Mouse (Mus musculus) midbrain, embryonic 11.5 days (tissue): ENCODE measurements around the gene Fads3. TPM values are rescaled to one million over a fixed set of nuclear protein-coding genes. Genes with fewer than 3 reads are reported as not detected.
A peak's percentile ranks its signal among the peaks of the same experiment; 100 is the strongest.

Experiments used
- ATAC-seq: fragments of 200-750 bp; cut with Nextera tagmentation; 2 replicates; pipeline ENCODE4 v1.8.0; 2017; ENCODE audit warnings: moderate TSS enrichment, moderate library complexity; ENCODE audit not compliant: low FRiP score
- DNase-seq: peaks from one replicate; pipeline ENCODE4 v3.0.0; 2015; ENCODE audit warnings: low spot score; ENCODE audit errors: missing footprints
- H3K27ac ChIP-seq: fragments of 300-500 bp; sonication (generic); 2 replicates; pipeline ENCODE4 v1.5.1; 2014; ENCODE audit warnings: low read depth, low read length
- H3K27me3 ChIP-seq: fragments of 300-500 bp; sonication (generic); 2 replicates; pipeline ENCODE4 v1.6.1; 2014; ENCODE audit warnings: mild to moderate bottlenecking, low read length, moderate library complexity, mixed read lengths; ENCODE audit not compliant: control insufficient read depth, insufficient read depth
- H3K36me3 ChIP-seq: fragments of 300-500 bp; sonication (generic); 2 replicates; pipeline ENCODE4 v1.6.1; 2014; ENCODE audit warnings: mild to moderate bottlenecking, low read length, moderate library complexity, mixed read lengths; ENCODE audit not compliant: control insufficient read depth, insufficient read depth
- H3K4me1 ChIP-seq: fragments of 300-500 bp; sonication (generic); 2 replicates; pipeline ENCODE4 v1.6.1; 2014; ENCODE audit warnings: low read length; ENCODE audit not compliant: control insufficient read depth, insufficient read depth
- H3K4me2 ChIP-seq: fragments of 300-500 bp; sonication (generic); 2 replicates; pipeline ENCODE4 v1.6.1; 2014; ENCODE audit warnings: mild to moderate bottlenecking, moderate library complexity
- H3K4me3 ChIP-seq: fragments of 300-500 bp; sonication (generic); 2 replicates; pipeline ENCODE4 v1.5.1; 2014; ENCODE audit warnings: low read depth, low read length
- H3K9ac ChIP-seq: fragments of 300-500 bp; sonication (generic); 2 replicates; pipeline ENCODE4 v1.6.1; 2014; ENCODE audit warnings: low read length
- H3K9me3 ChIP-seq: fragments of 300-500 bp; sonication (generic); 2 replicates; pipeline ENCODE4 v1.6.1; 2016; ENCODE audit warnings: low read length; ENCODE audit not compliant: control insufficient read depth
- WGBS: fragments of 180-500 bp; shearing (Covaris S2); extraction: QIAGEN DNeasy Blood & Tissue Kit; methylation state at CpG from one replicate; pipeline ENCODE4 v1.1.7; 2014; 5-methylcytosine and 5-hydroxymethylcytosine counted together
- polyA plus RNA-seq: library from polyadenylated mRNA; unstranded; fragments of >200 nt; fragmentation: Nextera tagmentation; extraction: Ambion mirVana; gene quantifications from 2 replicates; pipeline ENCODE4 v1.2.1, GENCODE M21; 2014

The Fads3 gene
- polyA plus RNA-seq, 1 experiment from 2014 or later: 5.0 TPM

DNA sequence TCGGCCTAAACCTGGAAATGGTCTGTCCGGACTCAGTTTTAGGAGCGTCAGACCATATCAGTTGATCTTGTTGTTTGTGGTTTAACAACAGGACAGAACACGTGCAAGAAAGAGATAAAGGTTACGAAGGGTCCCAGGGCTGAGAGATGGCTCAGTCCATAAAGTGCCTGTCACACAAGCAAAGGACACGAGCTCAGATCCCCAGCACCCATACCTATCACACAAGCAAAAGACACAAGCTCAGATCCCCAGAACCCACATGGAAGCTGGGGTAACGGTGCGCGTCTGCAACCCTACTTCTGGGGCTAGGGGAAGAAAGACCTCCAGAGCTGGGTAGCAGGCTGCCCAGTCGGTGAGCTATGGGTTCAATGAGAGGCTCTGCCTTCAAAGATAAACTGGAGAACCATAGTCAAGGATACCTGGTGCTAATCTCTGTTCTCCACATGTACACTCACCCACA lies 63.7 kb downstream of the Fads3 start:
- WGBS: 81% methylated on average over 10 of the region's 10 CpGs
- H3K9ac ChIP-seq: no peak overlapping the region
- peaks cover 8% of the 10 kb centered on the region for H3K4me1 ChIP-seq
- ATAC-seq (no peak), DNase-seq (peak; percentile 67)
- no peak overlapping the region for H3K27ac ChIP-seq
- no peak overlapping the region for H3K4me3 ChIP-seq
- H3K27me3 ChIP-seq: no peaks in the 10 kb centered on the region
- H3K9me3 ChIP-seq: no peaks in the 10 kb centered on the region
- no peak overlapping the region for H3K4me2 ChIP-seq
- no peaks in the 10 kb centered on the region for H3K36me3 ChIP-seq

GRCm38 (mm10) chr19:10106634-10107033 lies 65.3 kb downstream of the Fads3 start:
- WGBS: 94% methylated on average over 2 of the region's 2 CpGs
- DNase-seq (peak; percentile 81), ATAC-seq (no peak)
- no peaks in the 10 kb centered on the region for H3K9me3 ChIP-seq
- H3K36me3 ChIP-seq: no peaks in the 10 kb centered on the region
- peaks cover 8% of the 10 kb centered on the region for H3K4me1 ChIP-seq
- no peak overlapping the region for H3K27ac ChIP-seq
- H3K9ac ChIP-seq: no peak overlapping the region
- H3K27me3 ChIP-seq: no peaks in the 10 kb centered on the region
- H3K4me2 ChIP-seq: no peak overlapping the region
- no peak overlapping the region for H3K4me3 ChIP-seq

DNA sequence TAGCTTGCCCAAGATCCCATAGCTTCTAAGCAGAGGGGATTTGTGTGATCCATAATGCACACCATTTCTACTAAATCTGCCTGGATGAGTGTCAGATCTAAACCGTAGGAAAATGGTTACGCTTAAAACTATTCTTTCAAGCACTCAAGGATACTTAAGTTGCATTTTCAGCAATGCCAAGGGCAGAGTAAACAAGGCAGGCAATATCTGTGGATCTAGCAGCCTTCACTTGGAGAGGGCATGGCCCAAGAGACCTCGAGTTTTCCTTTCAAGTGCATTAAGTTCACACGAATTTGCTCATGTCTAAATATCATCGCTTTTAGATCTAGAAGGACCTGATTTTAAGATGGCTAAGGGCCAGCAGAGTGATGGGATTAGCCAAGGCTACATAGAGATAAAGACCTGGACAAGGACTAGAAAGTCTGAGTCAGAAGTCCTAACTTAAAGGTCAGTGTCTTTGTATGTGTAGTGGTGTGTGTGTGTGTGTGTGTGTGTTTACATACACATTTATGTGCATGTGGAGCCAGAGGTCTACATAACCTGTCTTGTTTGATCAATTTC lies 65.8 kb downstream of the Fads3 start:
- Histone ChIP-seq H3K27me3 (no peaks in the 10 kb centered on the region), H3K36me3 (no peaks in the 10 kb centered on the region), H3K4me3 (no peak overlapping the region), H3K9me3 (no peaks in the 10 kb centered on the region), H3K4me1 (peaks cover 7% of the 10 kb centered on the region), H3K27ac (no peak overlapping the region), H3K9ac (no peak overlapping the region), H3K4me2 (no peak overlapping the region)
- ATAC-seq (no peak), DNase-seq (peak; percentile 66)
- 90% methylated on average over 5 of the region's 5 CpGs for WGBS

GRCm38 (mm10) chr19:10108129-10108528 lies 66.8 kb downstream of the Fads3 start:
- Histone ChIP-seq H3K27ac (no peak overlapping the region), H3K36me3 (no peaks in the 10 kb centered on the region), H3K27me3 (no peaks in the 10 kb centered on the region), H3K4me2 (no peak overlapping the region), H3K9me3 (no peaks in the 10 kb centered on the region), H3K4me3 (no peak overlapping the region), H3K4me1 (no peaks in the 10 kb centered on the region), H3K9ac (no peak overlapping the region)
- peak; percentile 10 for DNase-seq
- ATAC-seq: no peak
- 89% methylated on average over 1 of the region's 1 CpGs for WGBS

- H3K4me1 ChIP-seq: no peaks in the 10 kb centered on the region
- no peak overlapping the region for H3K4me3 ChIP-seq
- H3K27me3 ChIP-seq: no peaks in the 10 kb centered on the region
- no peak overlapping the region for H3K9ac ChIP-seq
- no peak overlapping the region for H3K4me2 ChIP-seq
- no peaks in the 10 kb centered on the region for H3K9me3 ChIP-seq
- 95% methylated on average over 2 of the region's 2 CpGs for WGBS
- no peaks in the 10 kb centered on the region for H3K36me3 ChIP-seq
- H3K27ac ChIP-seq: no peak overlapping the region
- DNase-seq (no peak), ATAC-seq (no peak)
Measured at GRCm38 (mm10) chr19:10108666-10109065, 67.3 kb downstream of the Fads3 start.

Other genes with a start within 250 kb of the Fads3 start
- gene Scgb2a2, start 194.0 kb upstream of the Fads3 start, polyA plus RNA-seq: not detected in 2 replicates
- gene Incenp, start 142.0 kb upstream of the Fads3 start, polyA plus RNA-seq: 97.8 and 106 TPM in 2 replicates
- 1,347 and 1,422 TPM in 2 replicates for gene Fth1, start 61.0 kb upstream of the Fads3 start, polyA plus RNA-seq
- 1.3 and 1.5 TPM in 2 replicates for gene Best1, start 39.9 kb upstream of the Fads3 start, polyA plus RNA-seq
- gene Rab3il1, start 39.9 kb upstream of the Fads3 start, polyA plus RNA-seq: 36.8 and 40.1 TPM in 2 replicates
- 76.4 and 80.5 TPM in 2 replicates for gene Fads2, start 60.2 kb downstream of the Fads3 start, polyA plus RNA-seq
- 152 and 155 TPM in 2 replicates for gene Fads1, start 141.3 kb downstream of the Fads3 start, polyA plus RNA-seq
- 334 and 352 TPM in 2 replicates for gene Tmem258, start 162.4 kb downstream of the Fads3 start, polyA plus RNA-seq
- 121 and 128 TPM in 2 replicates for gene Fen1, start 162.6 kb downstream of the Fads3 start, polyA plus RNA-seq
- gene Myrf, start 199.2 kb downstream of the Fads3 start, polyA plus RNA-seq: 1.4 and 1.7 TPM in 2 replicates